Mouse (Mus musculus) frontal cortex, postnatal 10 days (tissue): ENCODE measurements around the gene Chst7.

Experiments
- DNase-seq, 2 experiments: peaks; one replicate each; pipeline ENCODE4 v3.0.0; 2022; ENCODE audit warnings: low spot score in 2 of 2, mixed read lengths in 1 of 2

Chst7 gene

DNA sequence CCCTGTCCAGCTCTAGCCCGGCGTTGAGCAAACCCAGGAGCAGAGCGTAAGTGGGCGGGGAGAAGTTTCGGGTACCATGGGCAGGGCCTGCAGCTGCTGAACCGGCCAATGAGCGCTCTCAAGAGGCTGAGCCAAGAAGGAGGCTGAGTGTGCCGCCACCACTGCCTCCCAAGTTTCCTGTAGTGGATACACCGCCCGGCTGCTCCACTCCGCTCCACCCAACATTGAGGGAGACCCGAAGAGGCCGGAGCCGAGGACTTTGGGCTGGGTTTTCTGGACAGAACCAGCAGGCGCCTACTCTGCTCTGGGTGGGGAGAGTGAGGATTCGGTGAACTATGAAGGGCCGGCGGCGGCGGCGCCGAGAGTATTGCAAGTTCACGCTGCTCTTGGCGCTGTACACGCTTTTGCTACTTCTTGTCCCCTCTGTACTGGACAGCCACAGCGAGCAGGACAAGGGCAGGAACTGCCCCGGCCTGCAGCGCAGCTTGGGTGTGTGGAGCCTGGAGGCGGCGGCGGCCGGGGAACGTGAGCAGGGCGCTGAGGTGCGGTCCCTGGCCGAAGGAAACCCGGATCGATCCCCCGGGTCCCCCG is at the start of gene Chst7:
Chst7 (plus strand) TSS at position 180 of the 591 bp plus-strand sequence.
- peak; percentile 10 to 47 for DNase-seq

DNA sequence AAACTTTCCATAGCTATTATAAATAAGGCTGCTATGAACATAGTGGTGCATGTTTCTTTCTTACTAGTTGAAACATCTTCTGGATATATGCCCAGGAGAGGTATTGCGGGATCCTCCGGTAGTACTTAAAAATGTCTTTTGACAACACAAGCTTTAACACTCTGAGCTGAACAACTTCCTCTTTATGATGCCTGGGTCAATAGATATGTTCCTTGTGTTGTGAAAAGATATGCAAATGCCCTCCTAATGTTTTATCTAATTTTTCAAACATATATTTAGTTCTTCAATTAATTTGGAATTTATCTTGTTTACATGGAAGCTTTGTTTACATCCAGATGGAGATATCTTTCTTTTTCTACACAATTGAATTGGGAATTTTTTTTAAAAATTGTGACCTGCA is 47.1 kb upstream of the Chst7 start:
- DNase-seq, result no peak

DNA sequence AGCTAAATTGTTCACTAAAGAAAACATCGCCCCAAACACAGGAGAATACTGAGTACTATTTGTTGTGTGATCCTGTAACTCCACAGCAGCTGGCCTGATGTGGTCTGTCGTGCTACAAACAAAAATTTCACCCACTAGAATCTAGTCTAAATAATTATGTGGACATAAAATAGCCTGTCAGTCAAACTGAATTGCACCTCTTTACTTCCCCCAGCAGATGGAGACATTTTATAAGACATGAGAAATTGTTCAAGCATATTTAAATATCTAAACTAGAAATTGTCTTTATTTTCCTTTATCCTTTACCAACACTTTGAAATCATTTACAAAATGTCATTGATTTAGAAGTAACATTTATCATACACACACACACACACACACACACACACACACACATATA is 38.4 kb upstream of the Chst7 start:
- no peak for DNase-seq

DNA sequence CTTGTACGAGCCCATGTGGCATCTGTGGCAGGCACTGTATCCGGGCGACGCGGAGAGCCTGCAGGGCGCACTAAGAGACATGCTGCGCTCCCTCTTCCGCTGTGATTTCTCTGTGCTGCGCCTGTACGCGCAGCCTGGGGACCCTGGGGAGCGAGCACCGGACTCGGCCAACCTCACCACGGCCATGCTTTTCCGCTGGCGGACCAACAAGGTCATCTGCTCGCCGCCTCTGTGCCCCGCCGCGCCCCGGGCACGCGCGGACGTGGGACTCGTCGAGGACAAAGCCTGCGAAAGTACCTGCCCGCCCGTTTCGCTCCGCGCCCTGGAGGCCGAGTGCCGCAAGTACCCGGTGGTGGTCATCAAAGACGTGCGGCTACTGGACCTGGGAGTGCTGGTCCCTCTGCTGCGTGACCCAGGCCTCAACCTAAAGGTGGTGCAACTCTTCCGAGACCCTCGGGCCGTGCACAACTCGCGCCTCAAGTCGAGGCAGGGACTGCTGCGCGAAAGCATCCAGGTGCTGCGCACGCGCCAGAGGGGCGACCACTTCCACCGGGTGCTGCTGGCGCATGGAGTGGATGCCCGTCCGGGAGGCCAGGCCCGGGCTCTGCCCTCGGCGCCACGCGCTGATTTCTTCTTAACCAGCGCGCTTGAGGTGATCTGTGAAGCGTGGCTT is 872 bp downstream of the Chst7 start:
- peak in 1 of 2 experiments; percentile 14 for DNase-seq

DNA sequence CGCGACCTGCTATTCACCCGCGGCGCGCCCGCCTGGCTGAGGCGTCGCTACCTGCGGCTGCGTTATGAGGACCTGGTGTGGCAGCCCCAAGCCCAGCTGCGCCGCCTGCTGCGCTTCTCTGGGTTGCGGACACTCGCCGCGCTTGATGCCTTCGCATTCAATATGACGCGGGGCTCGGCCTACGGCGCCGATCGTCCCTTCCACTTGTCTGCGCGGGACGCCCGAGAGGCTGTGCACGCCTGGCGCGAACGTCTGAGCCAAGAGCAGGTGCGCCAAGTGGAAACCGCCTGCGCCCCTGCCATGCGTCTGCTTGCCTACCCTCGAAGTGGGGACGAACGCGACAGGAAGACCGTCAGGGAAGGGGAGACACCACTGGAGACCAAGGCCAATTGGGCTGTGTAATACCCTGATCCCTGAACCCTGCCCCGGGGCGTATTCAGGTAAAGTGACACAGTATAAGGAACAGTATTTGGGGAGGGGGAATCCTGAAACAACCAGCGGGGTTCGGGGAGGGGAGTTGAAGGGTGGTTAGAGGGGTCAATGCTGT is 1.5 kb downstream of the Chst7 start:
- peak in 1 of 2 experiments; percentile 9 for DNase-seq

DNA sequence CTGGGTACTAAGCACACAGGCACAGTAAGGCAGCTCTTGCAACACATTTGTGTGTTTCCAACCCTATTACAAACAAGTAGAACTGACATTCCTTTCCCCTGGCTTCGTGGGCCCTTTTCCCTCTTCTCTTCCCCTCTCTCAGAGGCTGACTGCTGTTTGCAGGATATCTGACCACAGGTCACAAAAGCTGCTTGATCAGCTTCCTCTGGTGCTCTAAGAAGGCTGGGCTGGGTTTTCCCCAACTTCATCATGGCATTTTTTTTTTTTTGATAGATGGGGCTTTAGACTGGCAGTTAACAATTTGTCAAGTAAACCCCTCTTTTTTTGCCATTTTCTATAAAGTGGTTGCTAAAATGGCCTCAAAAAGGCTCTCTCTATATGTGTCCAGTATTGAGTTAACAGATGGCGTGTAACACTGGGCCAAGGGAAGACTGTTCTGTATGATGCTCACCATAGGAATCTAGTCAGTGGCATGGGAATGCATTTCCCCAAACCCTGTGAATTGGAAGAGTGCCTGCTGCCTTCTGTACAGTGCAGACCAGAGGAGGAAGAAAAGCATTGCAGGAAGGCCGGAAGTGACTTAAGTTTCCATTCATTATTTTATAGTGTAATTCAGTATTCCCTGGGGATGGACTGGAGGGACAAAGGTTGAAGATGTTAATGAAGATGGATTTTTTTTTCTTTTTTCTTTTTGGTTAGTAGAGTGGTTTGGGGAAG is 2.6 kb downstream of the Chst7 start:
- no peak for DNase-seq

DNA sequence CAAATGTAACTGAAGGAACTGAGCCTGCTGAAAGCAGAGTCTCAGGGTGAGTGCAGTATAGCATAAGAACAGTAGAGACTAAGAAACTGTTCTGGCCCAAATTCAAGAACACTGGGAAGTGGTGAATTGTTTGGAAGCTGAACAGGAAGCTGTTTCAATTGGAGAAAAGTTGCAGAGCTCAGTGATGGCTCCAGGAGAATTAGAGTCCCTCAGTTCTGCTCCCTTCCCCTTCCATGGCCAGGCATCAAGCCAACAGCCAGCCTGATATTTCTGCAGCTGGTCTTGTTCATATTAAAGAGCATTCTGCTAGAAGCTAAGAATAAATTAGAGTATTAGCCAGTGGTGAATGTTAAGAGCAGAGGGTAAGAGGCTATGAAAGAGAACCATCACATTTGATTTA is 7.3 kb downstream of the Chst7 start:
- DNase-seq, result no peak

DNA sequence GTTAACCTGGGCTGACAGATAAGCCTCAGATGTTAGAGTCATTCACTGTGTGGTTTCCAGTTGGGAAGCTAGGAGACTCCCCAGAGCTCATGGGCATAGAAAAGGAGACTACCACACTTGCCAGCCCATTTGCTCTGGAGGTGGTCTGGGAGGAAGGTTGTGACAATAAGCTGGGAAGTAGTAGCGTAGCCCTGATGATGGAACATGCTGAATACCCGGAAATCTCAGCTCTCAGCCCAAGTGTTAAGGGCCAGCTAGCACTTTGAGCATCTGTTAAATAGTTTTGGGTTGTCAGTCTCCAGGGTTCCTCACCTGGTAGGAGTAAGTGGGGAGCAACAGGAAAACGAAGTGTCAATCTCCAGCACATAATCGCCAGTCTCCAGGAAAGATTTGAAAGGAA is 10.8 kb downstream of the Chst7 start:
- DNase-seq, result no peak

DNA sequence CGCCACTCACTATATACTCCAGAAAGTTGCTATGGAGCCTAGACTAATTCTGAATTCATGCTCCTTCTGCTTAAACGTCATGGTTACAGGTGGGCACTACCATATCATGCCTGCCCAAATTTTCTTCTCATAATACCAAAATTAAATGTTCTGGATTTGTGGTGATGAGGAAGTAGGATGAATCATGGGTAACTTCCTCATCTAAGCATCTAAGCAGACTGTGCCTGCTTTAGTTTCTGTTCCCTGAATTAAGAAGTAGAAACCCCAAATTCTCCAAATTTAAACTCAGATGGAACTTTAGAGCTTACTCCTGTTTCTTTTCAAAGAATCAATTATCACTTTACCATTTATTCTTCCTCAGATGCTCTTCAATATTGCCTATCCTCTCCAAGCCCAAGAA is 58.4 kb downstream of the Chst7 start:
- no peak for DNase-seq

DNA sequence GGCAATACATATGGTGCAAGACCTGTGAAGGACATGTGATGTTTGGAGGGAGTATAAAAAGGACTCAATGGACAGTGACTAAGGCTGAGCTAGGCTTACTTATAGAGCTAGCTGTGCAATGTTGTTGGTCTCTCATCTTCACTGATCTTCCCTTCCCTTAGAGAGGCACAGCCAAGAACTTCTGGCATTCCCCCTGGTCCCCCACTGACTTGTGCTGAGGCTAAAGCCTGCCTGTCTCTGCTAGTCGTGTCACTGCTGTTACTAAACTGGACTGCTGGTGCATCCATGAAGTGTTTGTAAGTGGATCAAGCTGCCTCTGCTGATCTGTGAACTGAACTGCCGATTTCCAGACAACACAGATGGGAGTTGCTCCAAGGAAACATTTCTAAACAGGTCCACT is 66.1 kb downstream of the Chst7 start:
- no peak for DNase-seq

DNA sequence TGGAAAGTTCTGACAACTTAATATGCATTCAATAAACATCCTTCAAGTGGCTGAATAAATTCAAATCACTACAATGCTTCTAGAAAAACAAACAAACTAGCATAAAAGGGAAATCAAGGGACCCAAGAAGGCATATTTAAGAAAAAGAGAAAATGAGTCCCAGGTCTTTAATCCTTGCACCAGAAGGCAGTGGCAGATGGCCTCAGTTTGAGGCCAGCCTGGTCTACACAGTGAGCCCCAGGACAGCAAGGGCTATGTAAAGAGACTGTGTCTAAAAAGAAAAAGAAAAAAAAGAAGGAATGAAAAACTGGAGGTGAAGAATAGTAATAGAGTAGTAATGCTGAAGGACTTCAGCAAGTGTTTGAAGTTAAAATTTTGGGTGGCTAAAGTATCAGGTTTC is 69.6 kb downstream of the Chst7 start:
- DNase-seq, result no peak

DNA sequence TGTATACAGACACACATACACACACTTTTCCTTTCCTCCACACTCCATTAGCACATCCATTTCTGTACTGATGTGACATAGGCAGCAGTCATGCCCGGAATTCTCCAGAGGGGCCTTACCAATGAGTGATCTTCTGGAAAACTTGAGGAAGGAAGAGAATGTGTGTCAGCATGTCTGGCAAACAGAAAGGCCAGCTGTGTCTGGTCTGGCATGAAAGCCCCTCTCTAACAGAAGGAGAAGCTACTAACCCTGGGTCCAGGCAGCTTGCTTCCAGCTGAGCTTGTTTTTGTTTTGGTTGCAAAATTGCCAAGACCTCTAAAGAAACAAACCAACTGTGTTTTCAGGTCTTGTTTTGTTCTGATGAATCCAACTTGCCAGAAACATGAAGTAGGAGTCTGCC is 70.1 kb downstream of the Chst7 start:
- DNase-seq, result no peak
